ENCODE assay signal across 8 mouse cellular contexts in genomic region chr10:95940046-95940900, GRCm38 (mm10). TPM values are rescaled to one million over a fixed set of nuclear protein-coding genes. Genes with fewer than 3 reads are reported as not detected.
DNase-seq lines count a peak whose midpoint lies in the region; ATAC-seq and TF ChIP-seq lines count a peak whose summit lies in the region.

TSS of gene Eea1 (plus strand) at chr10:95940650.

- TF ChIP-seq POLR2A in thymus, adult 2 months (IDR thresholded peaks at IDR 0.05; ENCODE audit: control insufficient read depth, extremely low read depth, insufficient read depth, low read length, poor library complexity): 0 out of 2 replicates have a peak, but pooled peaks have one; percentile 18

- ATAC-seq in hindbrain, embryonic 11.5 days (ENCODE audit: low FRiP score): peak; percentile 99
- ATAC-seq in lung, embryonic 16.5 days (ENCODE audit: low read depth): peak; percentile 99

- peak; percentile 36; the same call in 1 of the 2 replicates for TF ChIP-seq CTCF in thymus, adult 2 months (IDR thresholded peaks at IDR 0.05; ENCODE audit: borderline replicate concordance, control insufficient read depth, extremely low read depth, insufficient read depth, low read length, poor library complexity)

- H3K27me3 ChIP-seq in hindbrain, embryonic 11.5 days (ENCODE audit: control insufficient read depth, insufficient read depth, low read length): no peaks in the 10 kb centered on the region
- H3K27me3 ChIP-seq in lung, embryonic 16.5 days (ENCODE audit: control insufficient read depth, insufficient read depth, low read depth, low read length): no peaks in the 10 kb centered on the region
- H3K27me3 ChIP-seq in thymus, adult 2 months (ENCODE audit: control insufficient read depth, insufficient read depth, low read length): no peaks in the 10 kb centered on the region; the same call in 1 of the 2 replicates

- H3K27ac ChIP-seq in hindbrain, embryonic 11.5 days (ENCODE audit: low read depth, low read length): peak within 1 kb of the TSS; percentile 81
- H3K27ac ChIP-seq in lung, embryonic 16.5 days (ENCODE audit: low read length): peak within 1 kb of the TSS; percentile 94
- H3K27ac ChIP-seq in thymus, adult 2 months (ENCODE audit: control insufficient read depth, insufficient read depth, low read length): no peak within 1 kb of the TSS

- H3K9me3 ChIP-seq in hindbrain, embryonic 11.5 days (ENCODE audit: control insufficient read depth, low read length): no peaks in the 10 kb centered on the region
- no peaks in the 10 kb centered on the region for H3K9me3 ChIP-seq in lung, embryonic 16.5 days (ENCODE audit: control insufficient read depth, low read length)

- DNase-seq in NIH3T3 (ENCODE audit: low read depth): peak; percentile 98
- peak; percentile 94 for DNase-seq in cerebellum, adult 9-11 months
- peak; percentile 76 to 86 for DNase-seq in frontal cortex, adult 2 months (ENCODE audit: extremely low spot score in 1 of 2, low spot score in 1 of 2)
- peak; percentile 97 for DNase-seq in hindbrain, embryonic 11.5 days (ENCODE audit: low spot score)
- peak; percentile 95 for DNase-seq in layer of hippocampus, adult 9-11 months
- DNase-seq in ovary, adult 18-20 months (ENCODE audit: low spot score): peak; percentile 91
- no peak for DNase-seq in thymus, adult 2 months

- WGBS in hindbrain, embryonic 11.5 days: 2% methylated on average over 34 of the region's 59 CpGs
- WGBS in lung, embryonic 16.5 days: 1% methylated on average over 53 of the region's 59 CpGs
- WGBS in thymus, adult 2 months: 4% methylated on average over 59 of the region's 59 CpGs

- peak within 1 kb of the TSS; percentile 94 for H3K4me2 ChIP-seq in hindbrain, embryonic 11.5 days (replicated peaks; ENCODE audit: low read depth, low read length)
- peak within 1 kb of the TSS; percentile 92 for H3K4me2 ChIP-seq in lung, embryonic 16.5 days (ENCODE audit: low read depth, low read length)

- no peaks in the 10 kb centered on the region for H3K4me1 ChIP-seq in hindbrain, embryonic 11.5 days (replicated peaks; ENCODE audit: control insufficient read depth, insufficient read depth, low read length)
- peaks cover 6% of the 10 kb centered on the region for H3K4me1 ChIP-seq in lung, embryonic 16.5 days (replicated peaks; ENCODE audit: control insufficient read depth, insufficient read depth, low read length)
- peaks cover 10% of the 10 kb centered on the region for H3K4me1 ChIP-seq in thymus, adult 2 months (replicated peaks; ENCODE audit: control insufficient read depth, insufficient read depth, low read length)

- H3K4me3 ChIP-seq in hindbrain, embryonic 11.5 days (ENCODE audit: low read depth, low read length): peak within 1 kb of the TSS; percentile 78
- H3K4me3 ChIP-seq in lung, embryonic 16.5 days (ENCODE audit: low read length): peak within 1 kb of the TSS; percentile 74
- H3K4me3 ChIP-seq in thymus, adult 2 months (ENCODE audit: control insufficient read depth, insufficient read depth, low read length): peak within 1 kb of the TSS; percentile 69

- H3K9ac ChIP-seq in hindbrain, embryonic 11.5 days (ENCODE audit: low read depth, low read length): peak within 1 kb of the TSS; percentile 84
- peak within 1 kb of the TSS; percentile 88 for H3K9ac ChIP-seq in lung, embryonic 16.5 days (ENCODE audit: low read length)

- H3K36me3 ChIP-seq in hindbrain, embryonic 11.5 days (ENCODE audit: control insufficient read depth, insufficient read depth, low read length): no peaks in the 10 kb centered on the region
- H3K36me3 ChIP-seq in lung, embryonic 16.5 days (ENCODE audit: control insufficient read depth, insufficient read depth, low read length): no peaks in the 10 kb centered on the region
- H3K36me3 ChIP-seq in thymus, adult 2 months (ENCODE audit: control insufficient read depth, insufficient read depth, low read length): no peaks in the 10 kb centered on the region

RNA-seq across cellular contexts. Expression of gene Eea1, which starts in this region (rescaled TPM):
- 13.3 and 14.9 TPM in 2 replicates for polyA plus RNA-seq in frontal cortex, adult 2 months (2012; rRNA removed)
- polyA plus RNA-seq in hindbrain, embryonic 11.5 days (2014; fragmentation: Nextera tagmentation; extraction: Ambion mirVana): 15.3 and 18.4 TPM in 2 replicates
- 16.8 and 18.6 TPM in 2 replicates for polyA plus RNA-seq in lung, embryonic 16.5 days (2015; fragmentation: Nextera tagmentation; extraction: Ambion mirVana)
- polyA plus RNA-seq in thymus, adult 2 months (2012; rRNA removed): 1.5 TPM in 2 replicates
